Mouse (Mus musculus) liver, adult 2 months (tissue): ENCODE results near the gene Rhox9. TPM values are rescaled to one million over a fixed set of nuclear protein-coding genes. Genes with fewer than 3 reads are reported as not detected.

Experiments used
- DNase-seq: peaks from one replicate; pipeline ENCODE4 v3.0.0-alpha.2; 2011; ENCODE audit warnings: low read depth, low spot score; ENCODE audit errors: extremely low read depth
- H3K27ac ChIP-seq: fragments of 200-500 bp; replicated peaks from 2 replicates; pipeline ENCODE4 v1.5.1; 2012; ENCODE audit warnings: low read depth, mild to moderate bottlenecking, control low read depth, inconsistent platforms, low read length; ENCODE audit not compliant: insufficient read depth
- H3K27me3 ChIP-seq: fragments of 200-500 bp; 2 replicates; pipeline ENCODE4 v1.6.1; 2012; ENCODE audit warnings: mild to moderate bottlenecking, moderate library complexity, low read length, inconsistent platforms; ENCODE audit not compliant: control insufficient read depth, insufficient read depth
- H3K36me3 ChIP-seq: fragments of 200-500 bp; 2 replicates; pipeline ENCODE4 v1.6.1; 2012; ENCODE audit warnings: low read length, inconsistent platforms; ENCODE audit not compliant: control insufficient read depth, insufficient read depth
- H3K4me1 ChIP-seq: fragments of 200-500 bp; 2 replicates; pipeline ENCODE4 v1.6.1; 2011; ENCODE audit warnings: low read length; ENCODE audit not compliant: control insufficient read depth, insufficient read depth
- H3K4me3 ChIP-seq: fragments of 200-500 bp; 2 replicates; pipeline ENCODE4 v1.5.1; 2011; ENCODE audit warnings: low read depth, mild to moderate bottlenecking, control low read depth, low read length, moderate library complexity; ENCODE audit not compliant: insufficient read depth
- H3K79me2 ChIP-seq: fragments of 200-500 bp; 2 replicates; pipeline ENCODE4 v1.6.1; 2012; ENCODE audit warnings: inconsistent platforms, mild to moderate bottlenecking, low read length, moderate library complexity; ENCODE audit not compliant: control insufficient read depth, insufficient read depth
- H3K9ac ChIP-seq: fragments of 200-500 bp; 2 replicates; pipeline ENCODE4 v1.6.1; 2012; ENCODE audit warnings: low read depth, mild to moderate bottlenecking, control low read depth, inconsistent platforms, low read length
- CTCF ChIP-seq: fragments of 200-500 bp; IDR thresholded peaks from 2 replicates; pipeline ENCODE4 v1.5.1; 2011; ENCODE audit warnings: low read depth, low read length, control low read depth
- POLR2A ChIP-seq: fragments of 200-500 bp; IDR thresholded peaks from 2 replicates; pipeline ENCODE4 v1.6.1; 2011; ENCODE audit warnings: low read length, control low read depth; ENCODE audit not compliant: insufficient read depth; ENCODE audit errors: extremely low read depth
- WGBS: fragments of 180-500 bp; shearing (Covaris S2); methylation state at CpG from one replicate; pipeline ENCODE4 v1.1.7; 2018; 5-methylcytosine and 5-hydroxymethylcytosine counted together
- polyA plus RNA-seq: library from polyadenylated mRNA; depleted of rRNA; stranded (reverse); fragments of >200 nt; gene quantifications from 2 replicates; pipeline ENCODE4 v1.2.3, GENCODE M21; 2012; rRNA removed
- total RNA-seq: library from RNA; depleted of rRNA; stranded (reverse); fragments of >200 nt; gene quantifications from 2 replicates; pipeline ENCODE4 v1.2.3, GENCODE M21; 2014; rRNA removed

Rhox9 gene
- total and polyA plus RNA-seq, 2 experiments = not detected

DNA sequence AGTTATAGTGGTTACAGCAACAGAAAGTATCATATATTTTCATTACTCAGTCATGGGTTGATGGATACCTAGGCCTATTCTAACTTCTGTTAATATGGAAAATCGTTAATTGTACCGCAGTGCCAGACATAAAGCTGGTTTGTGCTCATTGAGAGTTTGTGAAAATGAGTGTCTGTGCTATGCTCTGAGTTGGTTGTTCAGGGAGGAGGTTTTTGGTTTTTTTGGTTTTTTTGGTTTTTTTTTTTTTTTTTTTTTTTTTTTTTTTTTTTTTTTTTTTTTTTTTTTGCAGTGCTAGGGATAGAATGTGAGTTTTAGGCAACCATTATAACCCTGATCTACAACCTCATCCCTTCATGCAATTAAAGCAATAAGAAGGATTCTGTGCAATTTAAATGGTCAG, 29.9 kb downstream of the Rhox9 start:
- H3K27ac ChIP-seq = no peak overlapping the region
- no peaks in the 10 kb centered on the region for H3K27me3 ChIP-seq
- no peaks in the 10 kb centered on the region for H3K4me1 ChIP-seq
- 100% methylated on average over 2 of the region's 2 CpGs for WGBS
- H3K9ac ChIP-seq = no peak overlapping the region
- no peaks in the 10 kb centered on the region for H3K79me2 ChIP-seq
- no peak overlapping the region for H3K4me3 ChIP-seq
- TF ChIP-seq CTCF (no peak), POLR2A (no peak)
- no peak for DNase-seq
- no peaks in the 10 kb centered on the region for H3K36me3 ChIP-seq

Other genes starting within 250 kb of the Rhox9 start
- not detected in 2 replicates for gene Rhox3h, start 233.0 kb downstream of the Rhox9 start, total RNA-seq
- not detected in 2 replicates for gene Rhox3h, start 233.0 kb downstream of the Rhox9 start, polyA plus RNA-seq
- not detected in 2 replicates for gene Rhox2h, start 228.5 kb downstream of the Rhox9 start, total RNA-seq
- gene Rhox2h, start 228.5 kb downstream of the Rhox9 start, polyA plus RNA-seq = not detected in 2 replicates
- gene Rhox5, start 96.9 kb downstream of the Rhox9 start, total RNA-seq = 0.54 TPM in 1 of 2 replicates, not detected in the other
- not detected in 2 replicates for gene Rhox5, start 96.9 kb downstream of the Rhox9 start, polyA plus RNA-seq
- gene Rhox6, start 74.9 kb downstream of the Rhox9 start, total RNA-seq = not detected in 2 replicates
- not detected in 2 replicates for gene Rhox6, start 74.9 kb downstream of the Rhox9 start, polyA plus RNA-seq
- gene Rhox7a, start 70.1 kb downstream of the Rhox9 start, total RNA-seq = not detected in 2 replicates
- gene Rhox7a, start 70.1 kb downstream of the Rhox9 start, polyA plus RNA-seq = not detected in 2 replicates
- not detected in 2 replicates for gene Rhox8, start 22.8 kb downstream of the Rhox9 start, total RNA-seq
- gene Rhox8, start 22.8 kb downstream of the Rhox9 start, polyA plus RNA-seq = not detected in 2 replicates
- not detected in 2 replicates for gene Rhox7b, start 4.5 kb downstream of the Rhox9 start, total RNA-seq
- not detected in 2 replicates for gene Rhox7b, start 4.5 kb downstream of the Rhox9 start, polyA plus RNA-seq
- gene Btg1-ps1, start 117.0 kb upstream of the Rhox9 start, total RNA-seq = not detected in 2 replicates
- gene Btg1-ps1, start 117.0 kb upstream of the Rhox9 start, polyA plus RNA-seq = not detected in 2 replicates
- not detected in 2 replicates for gene Btg1-ps2, start 141.3 kb upstream of the Rhox9 start, total RNA-seq
- not detected in 2 replicates for gene Btg1-ps2, start 141.3 kb upstream of the Rhox9 start, polyA plus RNA-seq
- not detected in 2 replicates for gene Rhox10, start 164.7 kb upstream of the Rhox9 start, total RNA-seq
- gene Rhox10, start 164.7 kb upstream of the Rhox9 start, polyA plus RNA-seq = not detected in 2 replicates
- not detected in 2 replicates for gene Rhox11, start 183.4 kb upstream of the Rhox9 start, total RNA-seq
- not detected in 2 replicates for gene Rhox11, start 183.4 kb upstream of the Rhox9 start, polyA plus RNA-seq
- gene Rhox12, start 209.1 kb upstream of the Rhox9 start, total RNA-seq = not detected in 2 replicates
- gene Rhox12, start 209.1 kb upstream of the Rhox9 start, polyA plus RNA-seq = not detected in 2 replicates
- not detected in 2 replicates for gene Rhox13, start 219.4 kb upstream of the Rhox9 start, total RNA-seq
- gene Rhox13, start 219.4 kb upstream of the Rhox9 start, polyA plus RNA-seq = not detected in 2 replicates